Mouse (Mus musculus): ENCODE data around the gene Smg7. TPM values are rescaled to one million over a fixed set of nuclear protein-coding genes. Genes with fewer than 3 reads are reported as not detected.
A peak's percentile ranks its signal among the peaks of the same experiment; 100 is the strongest.

Gene Smg7
- polyA plus RNA-seq (2012; ENCODE audit: insufficient read depth, insufficient read length, low replicate concordance, missing spikeins) = 387 TPM in 1 of 2 replicates, not detected in the other

DNA sequence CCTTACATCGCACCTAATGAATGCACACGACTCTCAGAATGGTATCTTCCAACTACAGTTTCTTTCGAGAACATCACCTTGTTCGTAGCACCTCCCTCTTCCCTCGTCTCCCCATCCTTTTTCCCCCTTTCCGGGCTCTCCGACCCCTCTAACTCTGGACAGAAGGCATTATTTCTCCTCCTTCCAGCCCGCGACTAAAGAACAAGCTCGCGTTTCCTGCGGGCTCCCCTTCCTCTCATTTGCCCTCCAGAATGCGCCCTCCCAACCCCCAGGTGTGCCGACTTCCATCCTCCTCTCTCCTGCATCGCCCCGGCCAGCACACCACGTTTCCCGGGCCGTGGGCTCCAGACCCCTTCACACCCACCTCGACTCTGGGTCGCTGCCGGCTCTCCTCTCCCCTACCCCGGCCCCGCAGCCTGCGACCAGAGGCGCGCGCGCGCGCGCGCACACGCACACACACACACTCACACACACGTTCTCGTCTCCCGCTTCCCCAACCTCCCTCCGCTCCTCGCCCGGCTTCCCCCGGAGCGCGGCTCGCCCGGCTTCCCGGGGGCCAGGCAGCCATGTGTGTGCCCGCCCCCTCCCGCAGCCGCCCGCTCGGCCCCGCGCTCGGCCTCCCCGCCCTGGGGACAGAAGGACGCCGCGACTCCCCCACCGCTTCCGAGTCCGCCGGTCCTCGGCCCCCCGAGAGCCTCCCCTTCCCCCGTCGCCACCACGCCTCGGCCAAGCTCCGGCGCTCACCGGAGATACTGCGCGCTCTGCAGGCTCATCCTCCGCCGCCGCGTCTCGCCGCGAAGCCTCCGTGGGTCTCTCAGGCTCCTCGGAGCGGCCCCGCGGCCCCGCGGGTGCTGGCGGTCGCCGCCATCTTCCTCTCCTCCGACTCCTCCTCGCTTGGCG lies at the start of gene Smg7:
TSS of gene Smg7 (minus strand) at position 882 of the 900 bp plus-strand sequence.
- Histone ChIP-seq H3K27ac (ENCODE audit: insufficient read depth, low read depth, low read length) (peak within 1 kb of the TSS; percentile 100), H3K4me1 (ENCODE audit: control insufficient read depth, insufficient read depth, low read length) (no peaks in the 10 kb centered on the region), H3K4me3 (ENCODE audit: insufficient read depth, low read depth, low read length) (peak within 1 kb of the TSS; percentile 100)
- TF ChIP-seq POLR2A (IDR thresholded peaks at IDR 0.05; ENCODE audit: insufficient read depth, low read depth, low read length) (peak; percentile 72), CTCF (IDR thresholded peaks at IDR 0.05; ENCODE audit: insufficient read depth, low read depth, low read length) (no peak)
- WGBS = 1% methylated on average over 93 of the region's 93 CpGs

DNA sequence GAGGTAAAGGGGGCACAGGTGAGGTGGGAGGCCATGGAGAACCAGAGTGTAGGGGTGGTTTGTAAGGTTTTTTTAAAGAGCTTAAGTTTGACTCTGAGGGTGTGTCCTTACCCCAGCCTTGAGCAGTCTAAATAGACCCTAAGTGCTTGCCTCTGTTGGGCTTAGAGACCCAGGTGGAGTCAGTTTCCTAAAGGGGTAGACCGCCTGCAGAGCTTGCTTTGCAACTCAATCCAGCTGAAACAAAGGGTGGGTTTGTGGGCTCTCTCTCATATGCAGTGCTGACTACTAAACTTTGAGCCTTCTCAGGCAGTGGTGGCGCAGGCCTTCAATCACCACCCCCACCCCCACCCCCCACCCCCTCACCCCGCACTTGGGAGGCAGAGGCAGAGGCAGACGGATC lies 40.5 kb upstream of the Smg7 start:
- WGBS = 56% methylated on average over 4 of the region's 4 CpGs
- TF ChIP-seq CTCF (IDR thresholded peaks at IDR 0.05; ENCODE audit: insufficient read depth, low read depth, low read length) (no peak), POLR2A (IDR thresholded peaks at IDR 0.05; ENCODE audit: insufficient read depth, low read depth, low read length) (no peak)

DNA sequence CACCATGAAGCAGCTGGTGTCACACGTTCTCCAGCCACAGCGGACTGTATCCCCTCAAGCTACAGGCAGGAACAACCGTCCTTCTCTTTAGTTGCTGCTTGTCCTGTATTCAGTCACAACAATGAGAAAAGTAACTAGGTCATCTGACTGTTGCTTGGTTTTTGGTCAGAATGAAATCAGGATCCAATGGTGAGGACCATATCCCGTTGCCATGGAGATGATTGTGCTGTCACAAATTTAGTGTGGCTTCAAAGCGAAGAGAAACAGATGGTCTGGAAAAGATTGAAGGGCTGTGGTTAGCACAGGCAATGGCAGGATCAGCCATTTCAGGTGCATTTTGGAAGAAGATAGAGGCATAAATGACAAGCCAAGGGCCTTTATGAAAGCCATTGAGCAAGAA lies 33.9 kb upstream of the Smg7 start:
- WGBS = 92% methylated on average over 5 of the region's 5 CpGs
- no peak overlapping the region for H3K4me3 ChIP-seq (ENCODE audit: insufficient read depth, low read depth, low read length)
- H3K27ac ChIP-seq (ENCODE audit: insufficient read depth, low read depth, low read length) = no peak overlapping the region
- H3K4me1 ChIP-seq (ENCODE audit: control insufficient read depth, insufficient read depth, low read length) = no peaks in the 10 kb centered on the region
- TF ChIP-seq CTCF (IDR thresholded peaks at IDR 0.05; ENCODE audit: insufficient read depth, low read depth, low read length) = no peak
- TF ChIP-seq POLR2A (IDR thresholded peaks at IDR 0.05; ENCODE audit: insufficient read depth, low read depth, low read length) = no peak

More for the DNA sequence above, 40.5 kb upstream of the Smg7 start:
- H3K4me1 ChIP-seq (ENCODE audit: control insufficient read depth, insufficient read depth, low read length) = no peaks in the 10 kb centered on the region
- no peak overlapping the region for H3K27ac ChIP-seq (ENCODE audit: insufficient read depth, low read depth, low read length)
- no peak overlapping the region for H3K4me3 ChIP-seq (ENCODE audit: insufficient read depth, low read depth, low read length)

DNA sequence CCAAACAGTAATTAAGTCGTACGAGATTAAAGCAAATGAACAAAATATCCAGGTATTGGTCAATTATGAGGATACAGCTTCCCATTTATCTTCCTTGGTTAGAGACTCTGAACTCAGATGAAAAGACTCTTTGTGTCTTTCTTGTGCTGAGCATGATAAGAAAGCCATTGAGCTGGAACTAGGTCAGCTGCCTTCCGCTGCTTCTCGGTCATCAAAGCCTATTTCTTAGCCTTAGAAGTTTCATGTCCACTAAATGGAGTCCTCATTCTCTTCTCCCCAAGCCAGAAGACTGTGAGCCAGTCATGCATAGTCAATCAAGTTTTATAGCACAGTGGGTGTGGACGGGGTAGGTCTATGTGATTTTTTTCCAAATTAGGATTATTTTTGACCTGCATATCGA lies 33.0 kb upstream of the Smg7 start:
- Histone ChIP-seq H3K4me1 (ENCODE audit: control insufficient read depth, insufficient read depth, low read length) (no peaks in the 10 kb centered on the region), H3K27ac (ENCODE audit: insufficient read depth, low read depth, low read length) (no peak overlapping the region), H3K4me3 (ENCODE audit: insufficient read depth, low read depth, low read length) (no peak overlapping the region)
- TF ChIP-seq POLR2A (IDR thresholded peaks at IDR 0.05; ENCODE audit: insufficient read depth, low read depth, low read length) (no peak), CTCF (IDR thresholded peaks at IDR 0.05; ENCODE audit: insufficient read depth, low read depth, low read length) (no peak)
- 77% methylated on average over 6 of the region's 6 CpGs for WGBS

DNA sequence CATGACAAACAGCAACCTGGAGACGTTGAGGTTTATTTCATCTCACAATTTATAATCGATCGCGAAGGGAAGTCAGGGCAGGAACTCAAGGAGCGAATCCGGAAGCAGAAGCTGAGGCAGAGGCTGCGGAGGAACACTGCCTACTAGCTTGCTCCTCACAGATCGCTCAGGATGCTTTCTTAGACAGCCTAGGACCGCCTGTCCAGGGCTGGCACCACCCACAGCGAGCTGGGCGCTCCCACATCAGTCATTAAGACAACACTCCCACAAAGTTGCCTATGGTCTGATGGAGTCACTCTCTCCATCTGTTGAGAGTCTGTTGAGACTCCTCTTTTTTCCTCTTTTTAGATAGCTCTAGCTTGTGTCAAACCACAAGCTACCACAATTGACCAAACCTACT lies 31.5 kb upstream of the Smg7 start:
- WGBS = 78% methylated on average over 11 of the region's 11 CpGs
- no peak overlapping the region for H3K27ac ChIP-seq (ENCODE audit: insufficient read depth, low read depth, low read length)
- no peaks in the 10 kb centered on the region for H3K4me1 ChIP-seq (ENCODE audit: control insufficient read depth, insufficient read depth, low read length)
- TF ChIP-seq CTCF (IDR thresholded peaks at IDR 0.05; ENCODE audit: insufficient read depth, low read depth, low read length) (no peak), POLR2A (IDR thresholded peaks at IDR 0.05; ENCODE audit: insufficient read depth, low read depth, low read length) (no peak)
- no peak overlapping the region for H3K4me3 ChIP-seq (ENCODE audit: insufficient read depth, low read depth, low read length)

DNA sequence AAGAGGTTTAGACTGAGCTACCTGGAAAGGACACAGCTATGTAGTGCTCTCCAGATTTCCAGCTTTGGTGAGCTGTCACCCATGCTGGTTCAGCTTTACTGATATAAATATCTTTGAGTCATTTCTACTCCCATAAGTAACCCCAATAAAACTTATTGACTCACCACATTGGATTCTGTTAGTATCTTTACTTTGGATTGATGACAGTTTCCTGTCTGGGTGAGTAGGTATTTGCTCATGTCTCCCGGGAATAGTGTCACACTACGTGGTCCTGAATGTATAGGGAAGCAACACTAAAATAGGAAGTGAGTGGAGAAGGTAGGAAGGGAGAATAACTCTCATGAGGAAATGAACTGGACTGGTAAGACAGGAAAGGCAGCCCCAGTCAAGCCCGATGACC lies 19.3 kb upstream of the Smg7 start:
- H3K4me3 ChIP-seq (ENCODE audit: insufficient read depth, low read depth, low read length) = no peak overlapping the region
- 92% methylated on average over 3 of the region's 3 CpGs for WGBS
- H3K27ac ChIP-seq (ENCODE audit: insufficient read depth, low read depth, low read length) = no peak overlapping the region
- no peak for TF ChIP-seq POLR2A (IDR thresholded peaks at IDR 0.05; ENCODE audit: insufficient read depth, low read depth, low read length)
- no peak for TF ChIP-seq CTCF (IDR thresholded peaks at IDR 0.05; ENCODE audit: insufficient read depth, low read depth, low read length)
- H3K4me1 ChIP-seq (ENCODE audit: control insufficient read depth, insufficient read depth, low read length) = no peaks in the 10 kb centered on the region

DNA sequence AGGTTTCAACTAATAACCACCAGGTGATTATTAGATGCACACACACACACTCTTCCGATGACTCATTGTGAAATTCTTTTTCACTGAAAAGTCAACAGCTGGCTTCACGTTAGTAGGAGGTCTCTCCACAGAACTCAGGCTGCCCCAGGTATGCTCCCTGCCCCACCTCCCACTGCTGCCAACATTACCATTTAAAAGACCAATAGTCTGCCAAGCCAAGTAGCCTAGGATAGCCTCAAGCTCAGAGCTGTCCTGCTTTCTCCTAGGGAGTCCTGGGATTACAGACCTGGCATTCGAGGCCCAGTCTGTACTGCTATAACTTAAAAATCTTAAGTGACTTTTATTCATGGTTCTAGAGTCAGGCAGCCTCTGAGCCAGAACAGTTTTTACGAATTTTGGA lies 15.2 kb upstream of the Smg7 start:
- WGBS = 79% methylated on average over 4 of the region's 4 CpGs
- H3K27ac ChIP-seq (ENCODE audit: insufficient read depth, low read depth, low read length) = no peak overlapping the region
- H3K4me3 ChIP-seq (ENCODE audit: insufficient read depth, low read depth, low read length) = no peak overlapping the region
- no peaks in the 10 kb centered on the region for H3K4me1 ChIP-seq (ENCODE audit: control insufficient read depth, insufficient read depth, low read length)
- TF ChIP-seq POLR2A (IDR thresholded peaks at IDR 0.05; ENCODE audit: insufficient read depth, low read depth, low read length) (no peak), CTCF (IDR thresholded peaks at IDR 0.05; ENCODE audit: insufficient read depth, low read depth, low read length) (no peak)

DNA sequence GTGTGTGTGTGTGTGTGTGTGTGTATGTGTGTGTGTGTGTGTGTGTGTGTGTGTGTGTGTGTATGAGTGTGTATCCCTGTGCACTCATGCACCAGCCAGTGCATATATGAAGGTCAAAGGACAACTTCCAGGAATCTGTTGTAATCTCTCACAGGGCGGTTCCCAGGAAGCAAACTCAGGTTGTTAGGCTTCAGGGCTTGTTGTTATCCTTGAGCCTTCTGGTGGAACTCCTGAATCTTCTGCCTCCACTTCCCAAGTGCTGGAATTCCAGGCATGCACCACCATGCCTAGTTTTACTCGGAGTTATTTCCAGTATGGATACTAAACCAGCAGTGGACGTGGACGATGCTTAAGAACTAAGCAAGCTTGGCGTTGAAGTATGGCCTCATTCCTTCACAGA lies 14.5 kb upstream of the Smg7 start:
- no peaks in the 10 kb centered on the region for H3K4me1 ChIP-seq (ENCODE audit: control insufficient read depth, insufficient read depth, low read length)
- no peak overlapping the region for H3K27ac ChIP-seq (ENCODE audit: insufficient read depth, low read depth, low read length)
- WGBS = 96% methylated on average over 5 of the region's 5 CpGs
- no peak for TF ChIP-seq CTCF (IDR thresholded peaks at IDR 0.05; ENCODE audit: insufficient read depth, low read depth, low read length)
- H3K4me3 ChIP-seq (ENCODE audit: insufficient read depth, low read depth, low read length) = no peak overlapping the region

DNA sequence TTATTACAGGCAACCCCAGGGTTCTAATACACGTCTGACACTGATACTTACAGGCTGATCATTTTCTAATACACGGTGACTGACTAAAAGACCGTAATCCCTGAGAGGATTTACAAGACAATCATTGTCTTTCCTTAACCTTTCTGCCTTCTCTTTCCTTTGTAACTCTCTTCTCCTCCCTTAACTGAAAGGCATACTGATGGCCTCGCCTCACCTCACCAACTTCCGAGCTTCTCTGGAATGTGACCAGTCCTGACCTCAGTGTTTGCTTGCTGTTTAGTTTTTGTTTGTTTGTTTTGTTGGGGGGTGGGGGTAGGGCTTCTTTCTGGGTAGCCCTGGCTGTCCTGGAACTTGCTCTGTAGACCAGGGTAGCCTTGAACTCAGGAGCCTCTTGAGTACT lies 13.3 kb upstream of the Smg7 start:
- Histone ChIP-seq H3K27ac (ENCODE audit: insufficient read depth, low read depth, low read length) (no peak overlapping the region), H3K4me3 (ENCODE audit: insufficient read depth, low read depth, low read length) (no peak overlapping the region), H3K4me1 (ENCODE audit: control insufficient read depth, insufficient read depth, low read length) (no peaks in the 10 kb centered on the region)
- TF ChIP-seq CTCF (IDR thresholded peaks at IDR 0.05; ENCODE audit: insufficient read depth, low read depth, low read length) (no peak), POLR2A (IDR thresholded peaks at IDR 0.05; ENCODE audit: insufficient read depth, low read depth, low read length) (no peak)
- WGBS = 80% methylated on average over 5 of the region's 5 CpGs

Measured in olfactory bulb, adult 2 months (tissue).